Mouse (Mus musculus) CH12.LX (cell line): Measurements from ENCODE around the gene Helz2.

Source experiments
- GABPA ChIP-seq: IDR thresholded peaks from 2 replicates; pipeline ENCODE4 v1.6.1; 2012; ENCODE audit warnings: low read depth, low read length, improper control_type of control experiment, inconsistent platforms; ENCODE audit not compliant: insufficient replicate concordance
- NRF1 ChIP-seq: IDR thresholded peaks from 2 replicates; pipeline ENCODE4 v1.6.1; 2014; ENCODE audit warnings: low read depth, mild to moderate bottlenecking, inconsistent platforms, low read length, improper control_type of control experiment, moderate library complexity
- POLR2A ChIP-seq: IDR thresholded peaks from 2 replicates; pipeline ENCODE4 v1.6.1; 2011; ENCODE audit warnings: low read depth, mild to moderate bottlenecking, improper control_type of control experiment, low read length
- UBTF ChIP-seq: IDR thresholded peaks from 2 replicates; pipeline ENCODE4 v1.6.1; 2012; ENCODE audit warnings: low read depth, mild to moderate bottlenecking, inconsistent platforms, low read length, improper control_type of control experiment, moderate library complexity
- ZMIZ1 ChIP-seq: IDR thresholded peaks from 2 replicates; pipeline ENCODE4 v1.6.1; 2012; ENCODE audit warnings: low read depth, mild to moderate bottlenecking, inconsistent platforms, low read length, improper control_type of control experiment

DNA sequence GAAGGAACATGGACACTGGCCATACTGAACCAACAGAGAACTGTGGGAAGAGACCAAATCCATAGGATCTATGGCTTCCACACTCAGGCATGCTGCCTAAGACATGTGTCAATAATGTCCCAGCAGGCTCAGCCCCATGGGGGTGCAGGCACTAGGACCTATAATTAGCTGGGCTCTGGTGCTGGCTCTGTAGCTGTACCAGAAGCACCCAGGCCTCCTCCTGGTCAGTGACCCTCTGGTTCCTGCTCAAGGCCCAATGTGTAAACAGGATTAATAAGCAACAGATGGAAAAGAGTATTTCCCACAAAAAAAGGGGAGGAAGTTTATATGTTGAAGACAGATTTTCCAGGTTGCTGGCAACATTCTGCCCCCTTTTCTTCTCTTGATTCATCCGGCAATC is 11.4 kb upstream of the Helz2 start:
- no peak for TF ChIP-seq ZMIZ1
- no peak for TF ChIP-seq NRF1
- TF ChIP-seq UBTF: no peak
- no peak for TF ChIP-seq POLR2A
- no peak for TF ChIP-seq GABPA
